Mouse (Mus musculus) stomach, embryonic 15.5 days (tissue): ENCODE measurements around the gene Gal. TPM values are rescaled to one million over a fixed set of nuclear protein-coding genes. Genes with fewer than 3 reads are reported as not detected.

Experiments used
- ATAC-seq: fragments of 200-750 bp; cut with Nextera tagmentation; 2 replicates; pipeline ENCODE4 v1.8.0; 2017; ENCODE audit warnings: low read depth, moderate number of reproducible peaks, moderate TSS enrichment; ENCODE audit not compliant: insufficient read depth, low FRiP score
- H3K27ac ChIP-seq: fragments of 300-500 bp; sonication (generic); 2 replicates; pipeline ENCODE4 v1.5.1; 2015; ENCODE audit warnings: mild to moderate bottlenecking, inconsistent platforms
- H3K27me3 ChIP-seq: fragments of 300-500 bp; sonication (generic); replicated peaks from 2 replicates; pipeline ENCODE4 v1.6.1; 2015; ENCODE audit warnings: inconsistent platforms
- H3K36me3 ChIP-seq: fragments of 300-500 bp; sonication (generic); 2 replicates; pipeline ENCODE4 v1.6.1; 2015; ENCODE audit warnings: inconsistent platforms
- H3K4me1 ChIP-seq: fragments of 300-500 bp; sonication (generic); 2 replicates; pipeline ENCODE4 v1.6.1; 2015; ENCODE audit warnings: inconsistent platforms
- H3K4me2 ChIP-seq: fragments of 300-500 bp; sonication (generic); 2 replicates; pipeline ENCODE4 v1.6.1; 2015; ENCODE audit warnings: mild to moderate bottlenecking, inconsistent platforms
- H3K4me3 ChIP-seq: fragments of 300-500 bp; sonication (generic); replicated peaks from 2 replicates; pipeline ENCODE4 v1.5.1; 2015; ENCODE audit warnings: inconsistent platforms
- H3K9ac ChIP-seq: fragments of 300-500 bp; sonication (generic); 2 replicates; pipeline ENCODE4 v1.6.1; 2015; ENCODE audit warnings: inconsistent platforms
- H3K9me3 ChIP-seq: fragments of 300-500 bp; sonication (generic); 2 replicates; pipeline ENCODE4 v1.6.1; 2016; ENCODE audit warnings: inconsistent platforms
- WGBS: fragments of 180-500 bp; shearing (Covaris S2); methylation state at CpG from one replicate; pipeline ENCODE4 v1.1.7; 2015; 5-methylcytosine and 5-hydroxymethylcytosine counted together
- polyA plus RNA-seq: library from polyadenylated mRNA; unstranded; fragments of >200 nt; fragmentation: Nextera tagmentation; extraction: Ambion mirVana; gene quantifications from 2 replicates; pipeline ENCODE4 v1.2.1, GENCODE M21; 2015

The Gal gene
- polyA plus RNA-seq, 1 experiment from 2014 or later = 13.2 TPM

DNA sequence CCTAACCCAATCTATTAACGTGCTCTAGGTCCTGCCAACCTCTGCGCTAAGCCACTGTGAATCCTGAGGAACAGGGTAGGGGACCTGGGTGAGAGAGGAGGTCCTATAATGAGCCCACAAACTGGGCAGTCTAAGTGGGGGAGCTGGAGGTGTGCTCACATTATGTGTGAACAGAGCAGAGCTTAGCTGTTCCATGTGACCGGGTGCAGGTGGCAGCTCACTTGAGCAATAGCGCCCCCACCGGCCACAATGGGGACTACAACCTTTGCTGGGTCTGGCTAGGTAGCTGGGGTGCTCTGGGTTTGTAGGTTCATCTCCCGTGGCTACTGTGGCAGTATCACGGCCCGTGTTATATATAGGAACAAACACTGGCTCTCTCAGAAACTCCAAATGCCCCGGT, 22.5 kb upstream of the Gal start:
- Histone ChIP-seq H3K4me2 (no peak overlapping the region), H3K4me1 (no peaks in the 10 kb centered on the region), H3K9ac (no peak overlapping the region), H3K9me3 (no peaks in the 10 kb centered on the region), H3K27ac (no peak overlapping the region), H3K27me3 (no peaks in the 10 kb centered on the region), H3K36me3 (no peaks in the 10 kb centered on the region), H3K4me3 (no peak overlapping the region)
- 0 out of 2 replicates have a peak, but pooled peaks have one; percentile 48 for ATAC-seq
- 52% methylated on average over 9 of the region's 9 CpGs for WGBS

GRCm38 (mm10) chr19:3435824-3436223, 21.5 kb upstream of the Gal start:
- Histone ChIP-seq H3K4me2 (no peak overlapping the region), H3K27me3 (no peaks in the 10 kb centered on the region), H3K9me3 (no peaks in the 10 kb centered on the region), H3K36me3 (no peaks in the 10 kb centered on the region), H3K4me1 (no peaks in the 10 kb centered on the region), H3K4me3 (no peak overlapping the region), H3K9ac (no peak overlapping the region), H3K27ac (no peak overlapping the region)
- no peak for ATAC-seq
- WGBS = 76% methylated on average over 3 of the region's 3 CpGs

DNA sequence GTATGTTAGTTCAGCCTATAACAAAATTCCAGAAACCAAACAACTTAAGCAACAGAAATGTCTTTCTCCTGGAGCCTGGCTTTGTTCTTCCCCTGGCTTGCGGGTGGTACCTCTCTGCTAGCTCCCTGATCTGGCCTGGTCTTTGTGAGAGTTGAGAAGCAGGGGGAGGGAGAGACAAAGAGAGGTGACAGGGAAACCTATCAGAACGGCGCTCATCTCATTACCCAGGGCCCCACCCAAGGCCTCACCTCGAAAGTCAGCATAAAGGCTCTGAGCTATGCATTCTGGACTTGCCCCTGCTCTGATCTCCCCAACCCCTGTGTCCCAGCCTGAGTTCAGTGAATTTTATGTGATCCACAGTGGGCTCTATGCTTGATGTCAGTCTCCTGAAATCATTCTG, 20.3 kb upstream of the Gal start:
- Histone ChIP-seq H3K27ac (no peak overlapping the region), H3K9ac (no peak overlapping the region), H3K4me1 (no peaks in the 10 kb centered on the region), H3K4me3 (no peak overlapping the region), H3K9me3 (no peaks in the 10 kb centered on the region), H3K4me2 (no peak overlapping the region), H3K27me3 (no peaks in the 10 kb centered on the region), H3K36me3 (no peaks in the 10 kb centered on the region)
- WGBS = 48% methylated on average over 4 of the region's 4 CpGs
- no peak for ATAC-seq

- Histone ChIP-seq H3K4me2 (no peak overlapping the region), H3K9me3 (no peaks in the 10 kb centered on the region), H3K27ac (no peak overlapping the region), H3K4me1 (no peaks in the 10 kb centered on the region), H3K9ac (no peak overlapping the region), H3K27me3 (no peaks in the 10 kb centered on the region), H3K4me3 (no peak overlapping the region), H3K36me3 (no peaks in the 10 kb centered on the region)
- WGBS = 29% methylated on average over 4 of the region's 4 CpGs
- ATAC-seq = no peak
These were observed 19.8 kb upstream of the Gal start for GRCm38 (mm10) chr19:3434124-3434523.

GRCm38 (mm10) chr19:3431969-3432368, 17.6 kb upstream of the Gal start:
- ATAC-seq = no peak
- WGBS = 76% methylated on average over 2 of the region's 2 CpGs

DNA sequence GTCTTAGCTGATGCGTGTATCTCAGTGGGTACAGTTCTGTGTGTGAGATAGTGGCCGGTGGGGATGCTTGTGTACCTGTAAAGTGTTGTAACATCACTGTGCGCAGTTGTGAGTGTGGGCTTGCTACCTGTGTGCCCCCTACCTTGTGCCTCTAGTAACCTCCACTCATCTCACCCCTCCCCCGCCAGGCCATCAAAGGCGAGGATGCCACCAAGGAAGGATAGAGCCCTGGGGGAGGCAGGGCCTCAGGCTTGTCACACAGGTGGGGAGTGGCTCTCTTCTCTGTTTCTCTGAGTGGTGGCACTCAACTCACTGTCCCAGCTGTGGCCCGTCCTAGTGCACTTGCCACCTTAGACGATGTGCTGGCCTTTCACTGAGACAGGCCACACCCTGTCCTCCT, 16.7 kb upstream of the Gal start:
- 65% methylated on average over 7 of the region's 7 CpGs for WGBS
- Histone ChIP-seq H3K36me3 (no peaks in the 10 kb centered on the region), H3K4me1 (no peaks in the 10 kb centered on the region), H3K27me3 (no peaks in the 10 kb centered on the region), H3K9me3 (no peaks in the 10 kb centered on the region), H3K27ac (no peak overlapping the region), H3K9ac (no peak overlapping the region), H3K4me2 (no peak overlapping the region), H3K4me3 (no peak overlapping the region)
- ATAC-seq = no peak

More at GRCm38 (mm10) chr19:3431969-3432368, 17.6 kb upstream of the Gal start:
- H3K27ac ChIP-seq = no peak overlapping the region
- no peaks in the 10 kb centered on the region for H3K27me3 ChIP-seq
- no peak overlapping the region for H3K4me2 ChIP-seq
- H3K9ac ChIP-seq = no peak overlapping the region
- H3K4me1 ChIP-seq = no peaks in the 10 kb centered on the region
- no peaks in the 10 kb centered on the region for H3K9me3 ChIP-seq
- no peaks in the 10 kb centered on the region for H3K36me3 ChIP-seq
- H3K4me3 ChIP-seq = no peak overlapping the region

DNA sequence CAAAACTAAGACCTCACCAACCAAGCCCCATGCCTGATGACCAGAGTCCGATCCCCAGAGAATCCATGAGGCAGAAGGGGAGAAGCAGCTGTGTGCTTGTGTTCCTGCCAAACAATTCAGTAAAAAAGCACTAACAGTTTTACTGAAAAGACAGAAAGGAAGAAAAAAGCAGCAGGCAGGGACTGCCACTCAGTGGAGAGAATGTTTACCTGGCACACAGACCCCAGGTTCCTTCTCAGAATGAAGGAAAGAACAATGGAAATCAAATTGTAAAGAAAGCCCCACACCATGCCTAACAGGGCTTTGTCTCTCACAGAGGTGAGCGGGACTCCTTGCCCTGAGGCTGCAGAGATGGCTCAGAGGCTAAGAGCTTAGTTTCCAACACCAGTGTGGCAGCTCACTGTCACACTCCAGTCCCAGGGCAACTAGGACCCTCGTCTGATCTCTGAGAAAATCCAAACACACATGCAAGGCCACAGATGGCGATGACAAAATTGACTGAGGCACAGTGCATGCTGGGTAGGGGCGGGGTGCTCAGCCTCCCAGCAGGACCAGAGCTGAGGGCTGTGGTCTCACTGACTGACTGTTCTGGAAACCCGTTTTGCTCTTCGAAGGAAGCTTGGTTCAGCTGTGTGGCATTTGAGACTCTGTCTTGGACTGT, 14.9 kb upstream of the Gal start:
- no peak overlapping the region for H3K9ac ChIP-seq
- WGBS = 46% methylated on average over 7 of the region's 7 CpGs
- no peaks in the 10 kb centered on the region for H3K9me3 ChIP-seq
- no peak overlapping the region for H3K4me2 ChIP-seq
- no peak overlapping the region for H3K4me3 ChIP-seq
- H3K36me3 ChIP-seq = no peaks in the 10 kb centered on the region
- no peak for ATAC-seq
- H3K27ac ChIP-seq = no peak overlapping the region
- H3K4me1 ChIP-seq = no peaks in the 10 kb centered on the region
- H3K27me3 ChIP-seq = no peaks in the 10 kb centered on the region

DNA sequence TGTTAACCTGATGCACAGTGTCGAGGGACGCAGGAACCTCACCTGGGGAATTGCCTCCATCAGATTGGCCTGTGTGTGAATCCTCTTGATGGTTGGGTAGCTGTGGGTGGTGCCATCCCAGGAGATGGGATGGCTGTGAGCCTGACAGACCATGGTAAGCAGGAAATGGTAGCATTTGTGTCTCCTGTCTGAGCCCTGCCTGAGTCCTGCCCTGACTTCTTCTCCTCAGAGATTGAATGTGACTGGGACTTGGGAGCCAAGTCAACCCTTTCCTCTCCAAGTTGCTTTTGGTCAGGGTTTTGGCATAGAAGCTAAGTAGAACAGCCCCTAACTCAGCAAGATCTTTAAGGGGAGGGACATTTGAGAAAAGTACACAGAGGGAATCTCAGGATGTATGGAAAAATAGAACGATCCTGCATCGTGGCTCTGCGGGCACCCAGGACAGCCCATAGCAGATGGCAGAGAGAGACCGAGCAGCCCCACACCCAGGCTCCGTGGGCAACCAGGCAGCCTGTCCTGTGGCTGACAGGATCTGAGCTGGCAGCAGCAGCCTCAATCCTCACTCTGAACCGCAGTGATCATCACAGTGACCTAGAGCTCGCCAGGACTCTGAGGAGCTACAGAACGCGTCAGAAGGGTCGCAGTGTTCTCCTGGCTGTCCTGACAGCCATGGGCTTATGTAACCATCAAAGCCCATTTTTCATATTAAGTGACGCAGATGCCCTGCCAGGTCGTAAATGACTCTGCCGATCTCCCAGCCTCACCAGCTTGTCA, 13.9 kb upstream of the Gal start:
- Histone ChIP-seq H3K27me3 (no peaks in the 10 kb centered on the region), H3K9ac (no peak overlapping the region), H3K9me3 (no peaks in the 10 kb centered on the region), H3K36me3 (no peaks in the 10 kb centered on the region), H3K4me2 (no peak overlapping the region), H3K4me1 (no peaks in the 10 kb centered on the region), H3K4me3 (no peak overlapping the region), H3K27ac (no peak overlapping the region)
- no peak for ATAC-seq
- 74% methylated on average over 15 of the region's 15 CpGs for WGBS

GRCm38 (mm10) chr19:3424214-3424613, 9.9 kb upstream of the Gal start:
- Histone ChIP-seq H3K36me3 (no peaks in the 10 kb centered on the region), H3K27me3 (no peaks in the 10 kb centered on the region), H3K27ac (no peak overlapping the region), H3K4me3 (no peak overlapping the region), H3K9ac (no peak overlapping the region), H3K4me2 (no peak overlapping the region), H3K9me3 (no peaks in the 10 kb centered on the region), H3K4me1 (no peaks in the 10 kb centered on the region)
- ATAC-seq = no peak
- WGBS = 62% methylated on average over 2 of the region's 2 CpGs

DNA sequence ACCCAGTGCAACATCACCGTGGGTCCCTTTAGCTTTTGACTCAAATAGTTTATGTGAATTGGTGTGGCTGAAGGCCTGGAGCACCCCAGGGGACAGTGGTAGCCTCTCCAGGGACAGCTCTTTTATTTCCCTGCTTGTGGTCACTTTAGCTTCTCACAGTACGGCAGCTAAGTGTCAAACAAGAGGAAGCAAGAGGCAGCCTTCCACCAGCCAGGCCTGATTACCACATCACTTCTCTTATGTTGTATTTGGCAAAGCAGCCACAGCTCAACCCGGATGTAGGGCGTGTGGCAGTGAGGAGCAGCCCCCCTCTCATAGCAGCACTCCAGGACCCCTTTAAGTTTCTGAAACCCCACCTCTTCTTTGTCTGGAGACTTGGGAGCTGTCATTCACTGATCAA, 8.6 kb upstream of the Gal start:
- no peaks in the 10 kb centered on the region for H3K4me1 ChIP-seq
- 55% methylated on average over 4 of the region's 4 CpGs for WGBS

DNA sequence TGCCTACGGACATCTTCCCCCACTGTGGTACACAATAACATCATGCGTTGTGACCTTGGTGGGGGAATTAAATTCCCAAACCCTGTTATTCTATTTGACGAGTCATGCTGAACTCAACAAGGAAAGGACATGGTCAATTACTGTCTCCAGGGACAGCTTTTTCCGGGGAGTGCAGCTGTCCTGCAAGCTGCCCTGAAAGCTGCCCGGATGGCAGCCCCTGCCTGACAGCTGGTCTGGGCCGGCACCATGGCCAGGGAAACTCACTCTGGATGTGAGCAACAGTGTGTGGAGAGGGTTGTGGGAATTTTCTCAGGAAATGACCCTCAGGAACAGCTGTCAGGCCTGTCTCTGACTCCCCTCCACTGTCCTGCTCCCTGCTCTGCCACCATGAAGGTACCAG, 8.1 kb upstream of the Gal start:
- Histone ChIP-seq H3K4me2 (no peak overlapping the region), H3K4me3 (no peak overlapping the region), H3K27me3 (no peaks in the 10 kb centered on the region), H3K36me3 (no peaks in the 10 kb centered on the region), H3K9ac (no peak overlapping the region), H3K4me1 (no peaks in the 10 kb centered on the region), H3K27ac (no peak overlapping the region), H3K9me3 (no peaks in the 10 kb centered on the region)
- WGBS = 75% methylated on average over 6 of the region's 6 CpGs
- no peak for ATAC-seq

More for the DNA sequence above, 8.6 kb upstream of the Gal start:
- Histone ChIP-seq H3K9ac (no peak overlapping the region), H3K36me3 (no peaks in the 10 kb centered on the region), H3K27ac (no peak overlapping the region), H3K9me3 (no peaks in the 10 kb centered on the region), H3K27me3 (no peaks in the 10 kb centered on the region), H3K4me2 (no peak overlapping the region), H3K4me3 (no peak overlapping the region)
- ATAC-seq = no peak

DNA sequence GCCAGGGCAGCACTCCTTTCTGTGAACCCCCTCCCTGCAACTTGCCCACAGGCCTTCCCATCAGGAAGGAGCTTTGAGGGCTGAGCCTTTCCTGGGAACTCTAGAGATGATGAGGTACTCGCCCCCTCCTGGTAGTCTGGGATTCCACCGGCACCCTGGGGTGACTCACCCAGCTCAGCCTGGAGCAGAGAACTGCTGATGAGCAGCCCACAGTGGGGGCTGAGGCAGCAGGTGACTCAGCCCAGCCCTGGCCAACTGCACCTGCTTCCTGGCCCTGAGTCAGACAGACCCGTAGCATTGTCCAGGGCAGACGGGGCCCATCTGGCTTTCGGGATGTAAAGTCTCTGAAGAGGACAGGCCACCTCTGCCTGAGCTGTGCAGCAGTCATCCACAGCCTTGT, 4.9 kb upstream of the Gal start:
- no peak overlapping the region for H3K27ac ChIP-seq
- 41% methylated on average over 5 of the region's 5 CpGs for WGBS
- H3K27me3 ChIP-seq = peaks cover 12% of the 10 kb centered on the region; the same call in 1 of the 2 replicates
- no peaks in the 10 kb centered on the region for H3K9me3 ChIP-seq
- ATAC-seq = peak; percentile 23; the same call in 1 of the 2 replicates
- no peak overlapping the region for H3K4me3 ChIP-seq
- peaks cover 5% of the 10 kb centered on the region; the same call in 1 of the 2 replicates for H3K4me1 ChIP-seq
- H3K36me3 ChIP-seq = no peaks in the 10 kb centered on the region
- H3K9ac ChIP-seq = no peak overlapping the region
- no peak overlapping the region for H3K4me2 ChIP-seq
